Mouse (Mus musculus): ENCODE measurements at regions not wholly inside any gene's neighbourhood (a gene's known extent, or its start where the extent isn't known, plus 50 kb on each side); places are given as distances from the start of the nearest gene placed in this dataset.
A peak's percentile ranks its signal among the peaks of the same experiment; 100 is the strongest.

DNA sequence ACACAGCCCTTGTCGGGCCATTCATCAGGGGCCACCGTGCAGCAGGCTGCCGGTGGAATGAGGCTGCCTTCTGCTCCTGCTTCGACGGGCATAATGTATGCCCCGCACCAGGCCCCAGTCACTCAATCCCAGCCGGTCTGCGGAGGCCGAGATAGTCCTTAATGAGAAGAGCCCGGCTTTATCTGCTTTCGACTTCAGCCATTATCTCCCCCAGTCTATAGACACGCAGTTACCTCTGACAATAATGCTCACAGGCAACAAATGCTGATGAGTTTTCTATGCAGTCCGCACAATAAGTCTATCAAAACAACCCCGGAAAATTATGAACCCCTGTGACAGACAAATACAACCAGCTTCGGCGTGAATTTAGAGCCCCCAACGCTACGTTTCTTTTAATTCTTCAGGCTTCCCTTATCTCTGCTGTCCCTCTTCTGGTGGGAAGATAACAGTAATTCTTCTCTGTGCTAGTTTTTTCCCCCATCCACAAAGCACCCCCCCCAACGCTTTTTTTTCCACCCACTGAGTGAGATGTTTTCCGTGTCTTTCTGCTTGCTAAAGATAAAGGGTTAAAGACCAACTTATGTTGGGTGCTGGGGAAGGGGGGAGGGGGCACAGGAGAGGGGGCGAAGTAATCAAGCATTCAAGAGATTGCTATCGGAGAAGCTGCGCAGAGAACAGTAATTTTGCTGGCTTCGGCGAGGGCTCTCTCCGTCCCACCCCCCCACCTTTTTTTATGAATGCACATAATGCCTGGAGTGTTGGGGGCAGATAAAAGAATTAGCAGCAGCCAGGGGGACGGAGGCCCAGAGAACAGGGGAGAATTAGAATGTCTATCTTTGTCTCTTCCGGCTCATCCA lies 117.8 kb downstream of the Mrm1 start:
- DNase-seq (ENCODE audit: low spot score): peak; percentile 45

- no peak for DNase-seq (ENCODE audit: low spot score)
These were observed 121.8 kb downstream of the Mrm1 start for GRCm38 (mm10) chr11:84697521-84697920.

GRCm38 (mm10) chr11:84692638-84693037 lies 126.7 kb downstream of the Mrm1 start:
- DNase-seq (ENCODE audit: low spot score): no peak

- DNase-seq (ENCODE audit: low spot score): no peak
These were observed 127.7 kb downstream of the Mrm1 start for GRCm38 (mm10) chr11:84691410-84692148.

- DNase-seq (ENCODE audit: low spot score): no peak
These were observed 132.8 kb downstream of the Mrm1 start for GRCm38 (mm10) chr11:84686473-84686872.

DNA sequence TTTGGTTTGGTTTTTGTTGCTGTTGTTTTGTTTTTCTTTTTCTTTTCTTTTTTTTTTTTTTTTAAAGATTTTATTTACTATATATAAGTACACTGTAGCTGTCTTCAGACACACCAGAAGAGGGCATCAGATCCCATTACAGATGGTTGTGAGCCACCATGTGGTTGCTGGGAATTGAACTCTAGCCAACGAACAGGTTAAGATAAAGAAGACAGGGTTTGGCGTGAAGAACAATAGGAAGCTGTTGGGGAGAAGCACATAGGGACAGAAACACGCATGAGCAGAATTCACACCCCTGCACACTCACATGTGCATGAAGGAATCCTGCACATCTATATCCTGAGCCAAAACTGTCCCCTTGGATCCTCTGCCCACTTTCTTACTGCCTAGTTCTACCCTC lies 135.0 kb downstream of the Mrm1 start:
- DNase-seq (ENCODE audit: low spot score): no peak

- DNase-seq (ENCODE audit: low spot score): no peak
These were observed 136.4 kb downstream of the Mrm1 start for GRCm38 (mm10) chr11:84682931-84683330.

DNA sequence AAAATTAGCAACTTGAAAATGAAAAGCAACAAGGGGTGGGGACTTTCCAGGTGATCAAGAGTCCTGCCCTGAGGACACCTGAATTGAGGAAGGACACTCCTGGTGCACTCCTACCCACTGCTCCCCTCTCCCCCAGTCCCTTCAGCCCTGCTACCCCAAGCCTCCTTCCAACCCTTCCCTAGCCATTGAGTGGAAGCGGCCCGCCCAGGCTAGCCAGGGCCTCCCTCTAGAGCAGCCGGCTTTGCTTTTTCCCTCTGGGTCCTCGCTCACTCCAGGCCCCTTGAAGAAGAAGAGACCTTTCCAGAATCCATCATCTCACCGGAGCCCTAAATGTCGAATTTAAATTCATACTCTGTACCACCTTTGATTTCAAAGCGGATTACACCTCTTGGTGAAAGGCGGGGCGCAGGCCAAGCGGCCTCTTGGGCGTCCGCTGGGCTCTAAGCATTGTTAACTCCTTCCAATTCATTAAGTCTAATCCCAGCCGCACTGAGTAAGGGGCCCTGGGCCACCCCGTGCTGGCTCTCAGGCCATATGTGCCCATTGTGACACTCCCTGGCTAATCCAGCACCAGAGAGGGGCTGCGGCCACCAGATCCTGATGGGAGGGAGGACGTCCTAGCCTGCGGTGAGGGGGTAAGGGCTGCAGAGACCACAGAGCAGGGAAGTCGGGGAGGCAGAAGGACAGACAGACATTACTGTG lies 142.8 kb downstream of the Mrm1 start:
- peak; percentile 58 for DNase-seq (ENCODE audit: low spot score)

GRCm38 (mm10) chr11:84672841-84673473 lies 146.4 kb downstream of the Mrm1 start:
- DNase-seq (ENCODE audit: low spot score): peak; percentile 44

- no peak for DNase-seq (ENCODE audit: low spot score)
These were observed 146.2 kb upstream of the Lhx1 start for GRCm38 (mm10) chr11:84671585-84671984.

GRCm38 (mm10) chr11:84667711-84668110 lies 142.4 kb upstream of the Lhx1 start:
- no peak for DNase-seq (ENCODE audit: low spot score)

- DNase-seq (ENCODE audit: low spot score): no peak
These were observed 138.9 kb upstream of the Lhx1 start for GRCm38 (mm10) chr11:84664258-84664657.

DNA sequence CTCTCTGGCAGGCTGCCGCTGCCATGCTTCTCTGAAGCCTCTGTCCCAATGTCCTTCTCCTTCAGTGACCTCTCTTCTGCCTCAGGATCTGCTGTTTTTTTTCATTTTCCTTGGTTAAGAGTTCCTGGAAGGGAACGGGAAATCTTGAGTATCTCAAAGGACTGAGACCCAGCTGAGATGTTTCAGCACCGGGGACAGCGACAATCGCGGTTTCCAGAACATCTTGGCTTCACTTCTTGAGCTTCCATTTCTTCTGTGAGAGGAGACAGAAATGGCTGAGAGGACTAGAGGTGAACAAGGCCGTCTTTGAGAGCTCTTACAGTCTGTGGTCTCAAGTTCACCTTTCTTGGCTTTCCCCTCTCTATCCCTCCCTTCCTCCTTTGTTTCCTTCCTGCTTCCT lies 136.6 kb upstream of the Lhx1 start:
- DNase-seq (ENCODE audit: low spot score): peak; percentile 90

- peak; percentile 49 for DNase-seq (ENCODE audit: low spot score)
These were observed 135.5 kb upstream of the Lhx1 start for GRCm38 (mm10) chr11:84660877-84661276.

GRCm38 (mm10) chr11:84659370-84659937 lies 134.1 kb upstream of the Lhx1 start:
- DNase-seq (ENCODE audit: low spot score): no peak

DNA sequence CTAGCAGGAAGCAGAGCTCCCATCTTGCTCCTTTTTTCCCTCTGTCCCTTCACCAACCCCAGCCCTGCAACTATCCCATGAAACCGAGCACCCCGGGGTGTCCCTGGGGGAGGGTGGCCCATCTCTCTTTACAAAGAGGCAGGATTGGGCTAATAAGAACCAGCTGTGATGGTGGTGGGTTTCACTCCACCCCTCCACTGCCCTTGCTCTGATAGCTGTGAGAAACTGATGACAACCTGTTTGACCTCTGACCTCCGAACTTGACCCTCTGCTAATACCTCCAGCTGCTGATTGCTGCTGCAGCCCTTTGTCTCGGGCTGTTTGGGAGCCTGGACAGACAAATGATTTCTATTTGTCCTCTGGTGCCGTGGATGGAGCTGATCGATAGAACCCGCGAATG lies 128.1 kb upstream of the Lhx1 start:
- DNase-seq (ENCODE audit: low spot score): peak; percentile 82

GRCm38 (mm10) chr11:84648899-84649298 lies 123.6 kb upstream of the Lhx1 start:
- DNase-seq (ENCODE audit: low spot score): no peak

DNA sequence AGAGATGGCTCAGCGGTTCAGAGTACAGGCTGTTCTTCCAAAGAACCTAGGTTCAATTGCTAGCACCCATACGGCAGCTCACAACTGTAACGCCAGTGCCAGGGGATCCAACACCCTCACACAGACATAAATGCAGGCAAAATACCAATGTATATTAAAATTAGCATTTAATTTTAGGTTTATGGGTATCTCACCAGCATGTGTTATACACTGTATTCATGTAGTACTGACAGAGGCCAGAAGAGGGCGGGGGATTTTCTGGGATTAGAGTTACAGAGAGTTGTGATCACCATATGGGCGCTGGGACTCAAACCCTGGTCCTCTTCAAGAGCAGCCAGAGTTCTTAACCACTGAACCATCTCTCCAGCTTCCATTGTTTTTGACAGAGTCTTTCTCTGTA lies 121.8 kb upstream of the Lhx1 start:
- DNase-seq (ENCODE audit: low spot score): no peak

DNA sequence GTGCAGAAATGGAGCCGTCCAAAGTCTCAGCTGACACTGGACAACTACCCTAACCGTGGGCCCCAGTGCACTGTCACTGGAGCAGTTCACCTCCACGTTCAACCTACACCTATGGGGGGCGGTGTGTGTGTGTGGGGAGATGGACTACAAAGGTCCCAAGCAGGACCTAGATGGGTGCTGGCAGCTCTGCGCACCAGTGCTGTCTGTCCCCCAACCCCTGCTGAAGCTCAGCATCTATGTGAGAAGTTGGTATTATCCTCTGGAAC lies 117.7 kb upstream of the Lhx1 start:
- no peak for DNase-seq (ENCODE audit: low spot score)

DNA sequence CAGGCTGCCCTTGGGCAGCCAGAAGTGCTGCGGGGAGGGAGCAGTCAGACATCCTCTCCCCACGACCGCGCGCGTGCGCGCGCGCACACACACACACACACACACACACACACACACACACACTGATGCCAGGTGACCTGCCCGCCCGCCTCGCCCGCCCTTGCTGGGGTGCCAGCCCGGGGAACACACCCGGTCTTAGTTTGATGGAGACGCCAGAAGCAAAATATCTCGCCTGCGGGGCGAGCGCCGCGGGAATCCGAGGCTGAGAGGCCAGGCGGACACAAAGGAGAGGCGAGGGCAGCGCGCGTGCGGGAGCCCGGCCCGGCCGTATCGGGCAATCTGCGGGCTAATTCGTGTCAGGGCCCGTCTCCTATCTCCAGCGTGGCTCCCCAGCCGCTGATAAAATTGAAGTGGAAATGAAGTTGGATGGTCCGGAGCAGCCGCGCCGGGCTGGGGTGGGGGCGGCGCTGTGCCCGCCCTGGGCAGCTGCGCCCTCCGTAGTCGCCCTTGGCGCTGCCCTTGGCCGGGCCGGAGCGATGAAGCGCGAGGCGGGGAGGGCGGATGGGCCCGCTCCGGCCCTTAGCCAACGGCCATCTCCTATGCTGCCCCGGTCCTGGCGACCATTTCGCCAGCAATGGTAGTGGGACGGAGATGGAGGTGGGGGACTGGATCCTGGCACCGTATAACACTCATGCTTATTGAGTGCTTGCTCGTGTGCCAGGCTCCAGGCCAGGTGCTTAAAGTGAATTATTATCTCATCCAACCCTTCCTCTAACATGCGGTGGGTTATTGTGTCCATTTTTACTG lies 117.2 kb upstream of the Lhx1 start:
- DNase-seq (ENCODE audit: low spot score): peak; percentile 63

- no peak for DNase-seq (ENCODE audit: low spot score)
These were observed 116.3 kb upstream of the Lhx1 start for GRCm38 (mm10) chr11:84641601-84642000.
